Comparison of ENCODE assay signal across 8 mouse cellular contexts in the genomic region with DNA sequence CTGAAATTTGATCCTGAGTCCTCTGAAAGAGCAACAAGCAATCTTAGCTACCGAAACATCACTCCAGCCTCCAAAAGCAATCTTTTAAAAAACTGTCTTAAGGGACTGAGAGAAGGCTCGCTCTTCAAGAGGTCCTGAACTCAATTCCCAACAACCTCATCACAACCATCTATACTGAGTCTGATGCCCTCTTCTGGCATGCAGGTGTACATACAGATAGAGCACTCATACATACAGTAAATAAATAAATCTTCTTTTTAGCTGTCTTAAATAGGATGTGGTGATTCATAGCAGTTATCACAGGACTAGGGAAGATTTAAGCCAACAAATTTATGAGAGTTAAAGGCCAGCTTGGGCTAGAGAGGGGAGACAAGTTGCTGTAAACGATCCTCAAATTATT. TPM values are rescaled to one million over a fixed set of nuclear protein-coding genes. Genes with fewer than 3 reads are reported as not detected.
DNase-seq lines count a peak whose midpoint lies in the region; ATAC-seq and TF ChIP-seq lines count a peak whose summit lies in the region.

No protein-coding gene starts in this region.

- ATAC-seq in megakaryocyte, adult 5-6 weeks (ENCODE audit: poor library complexity, severe bottlenecking): no peak
- no peak for ATAC-seq in hindbrain, postnatal 0 days
- no peak for ATAC-seq in neural tube, embryonic 12.5 days (ENCODE audit: low FRiP score, low read depth)

- no peak overlapping the region for H3K27ac ChIP-seq in hindbrain, postnatal 0 days
- H3K27ac ChIP-seq in neural tube, embryonic 12.5 days: no peak overlapping the region

- H3K36me3 ChIP-seq in megakaryocyte, embryonic 14.5 days (replicated peaks; ENCODE audit: low read length): peaks cover 30% of the 10 kb centered on the region
- peaks cover 13% of the 10 kb centered on the region; the same call in 1 of the 2 replicates for H3K36me3 ChIP-seq in hindbrain, postnatal 0 days (ENCODE audit: insufficient read depth, low read length)
- H3K36me3 ChIP-seq in neural tube, embryonic 12.5 days: peaks cover 27% of the 10 kb centered on the region

- peak overlapping the region; percentile 82 for H3K4me2 ChIP-seq in hindbrain, postnatal 0 days (ENCODE audit: low read depth, low read length)
- peak overlapping the region; percentile 94 for H3K4me2 ChIP-seq in neural tube, embryonic 12.5 days (replicated peaks)

- H3K4me1 ChIP-seq in megakaryocyte, embryonic 14.5 days: peaks cover 28% of the 10 kb centered on the region
- H3K4me1 ChIP-seq in hindbrain, postnatal 0 days (ENCODE audit: insufficient read depth, low read length): no peaks in the 10 kb centered on the region
- H3K4me1 ChIP-seq in neural tube, embryonic 12.5 days: 0 out of 2 replicates have a peak, but pooled peaks cover 9% of the 10 kb centered on the region

- no peaks in the 10 kb centered on the region for H3K27me3 ChIP-seq in megakaryocyte, embryonic 14.5 days (replicated peaks)
- no peaks in the 10 kb centered on the region for H3K27me3 ChIP-seq in hindbrain, postnatal 0 days (ENCODE audit: insufficient read depth, low read length)
- H3K27me3 ChIP-seq in neural tube, embryonic 12.5 days (replicated peaks): no peaks in the 10 kb centered on the region

- no peaks in the 10 kb centered on the region for H3K9me3 ChIP-seq in megakaryocyte, embryonic 14.5 days
- H3K9me3 ChIP-seq in hindbrain, postnatal 0 days (ENCODE audit: low read length): no peaks in the 10 kb centered on the region
- H3K9me3 ChIP-seq in neural tube, embryonic 12.5 days: no peaks in the 10 kb centered on the region

- WGBS in hindbrain, postnatal 0 days: 54% methylated on average over 3 of the region's 3 CpGs
- WGBS in neural tube, embryonic 12.5 days: 49% methylated on average over 3 of the region's 3 CpGs

- intact Hi-C loops in left cerebral cortex, postnatal 36 days (cut with DNase I): no loop called here

- peak overlapping the region; percentile 100 for H3K4me3 ChIP-seq in megakaryocyte, embryonic 14.5 days (replicated peaks)
- H3K4me3 ChIP-seq in hindbrain, postnatal 0 days (ENCODE audit: low read length): peak overlapping the region; percentile 96
- peak overlapping the region; percentile 96 for H3K4me3 ChIP-seq in neural tube, embryonic 12.5 days

- DNase-seq in c-Kit-negative CD71-positive TER-119-positive erythroid progenitor cells, embryonic 14.5 days (ENCODE audit: low read depth, low spot score): peak; percentile 28
- DNase-seq in hindbrain, postnatal 0 days (ENCODE audit: low spot score): peak; percentile 18
- DNase-seq in thymus, postnatal 10 days (ENCODE audit: low spot score in 2 of 2): no peak
- DNase-seq in left cerebral cortex, postnatal 36 days (ENCODE audit: low spot score in 2 of 2): no peak
- DNase-seq in urinary bladder, postnatal 10 days (ENCODE audit: low spot score): no peak

- TF ChIP-seq CTCF in hindbrain, postnatal 0 days (IDR thresholded peaks at IDR 0.05; ENCODE audit: low read depth): peak; percentile 54

- peak overlapping the region; percentile 95; the same call in 1 of the 2 replicates for H3K9ac ChIP-seq in hindbrain, postnatal 0 days (replicated peaks; ENCODE audit: low read length)
- peak overlapping the region; percentile 92 for H3K9ac ChIP-seq in neural tube, embryonic 12.5 days

RNA-seq across cellular contexts. Expression of a gene that starts 0.8 kb away (rescaled TPM):
- 4.0 and 6.7 TPM in 2 replicates for polyA plus RNA-seq in megakaryocyte, embryonic 14.5 days (2012; ENCODE audit: insufficient read depth, low replicate concordance)
- total RNA-seq in megakaryocyte, adult 5-6 weeks (2015): 26.1 and 30.6 TPM in 2 replicates
- total RNA-seq in megakaryocyte, adult 5-6 weeks (2017): 33.9 and 37.0 TPM in 2 replicates
- 37.6 and 42.7 TPM in 2 replicates for total RNA-seq in hindbrain, postnatal 0 days (2014; rRNA removed)
- 61.6 and 65.7 TPM in 2 replicates for polyA plus RNA-seq in hindbrain, postnatal 0 days (2015; fragmentation: Nextera tagmentation; extraction: Ambion mirVana)
- polyA plus RNA-seq in neural tube, embryonic 12.5 days (2016; fragmentation: Nextera tagmentation; extraction: Ambion mirVana): 66.2 and 77.8 TPM in 2 replicates
- total RNA-seq in left cerebral cortex, postnatal 36 days (2021): 10 to 100 TPM; 20.2 to 24.1 TPM

RNA-seq across cellular contexts. Expression of a gene that starts 26.2 kb away (rescaled TPM):
- 1.3 and 8.8 TPM in 2 replicates for polyA plus RNA-seq in megakaryocyte, embryonic 14.5 days (2012; ENCODE audit: insufficient read depth, low replicate concordance)
- total RNA-seq in megakaryocyte, adult 5-6 weeks (2015): 111 and 115 TPM in 2 replicates
- total RNA-seq in megakaryocyte, adult 5-6 weeks (2017): 121 and 126 TPM in 2 replicates
- 108 and 118 TPM in 2 replicates for total RNA-seq in hindbrain, postnatal 0 days (2014; rRNA removed)
- polyA plus RNA-seq in hindbrain, postnatal 0 days (2015; fragmentation: Nextera tagmentation; extraction: Ambion mirVana): 123 and 127 TPM in 2 replicates
- 219 and 231 TPM in 2 replicates for polyA plus RNA-seq in neural tube, embryonic 12.5 days (2016; fragmentation: Nextera tagmentation; extraction: Ambion mirVana)
- 10 to 100 TPM; 88.9 to 89.2 TPM for total RNA-seq in left cerebral cortex, postnatal 36 days (2021)

RNA-seq across cellular contexts. Expression of a gene that starts 34.5 kb away (rescaled TPM):
- 1,962 and 3,728 TPM in 2 replicates for polyA plus RNA-seq in megakaryocyte, embryonic 14.5 days (2012; ENCODE audit: insufficient read depth, low replicate concordance)
- total RNA-seq in megakaryocyte, adult 5-6 weeks (2015): 345 and 348 TPM in 2 replicates
- 393 and 429 TPM in 2 replicates for total RNA-seq in megakaryocyte, adult 5-6 weeks (2017)
- 389 and 393 TPM in 2 replicates for total RNA-seq in hindbrain, postnatal 0 days (2014; rRNA removed)
- 413 and 448 TPM in 2 replicates for polyA plus RNA-seq in hindbrain, postnatal 0 days (2015; fragmentation: Nextera tagmentation; extraction: Ambion mirVana)
- 273 and 294 TPM in 2 replicates for polyA plus RNA-seq in neural tube, embryonic 12.5 days (2016; fragmentation: Nextera tagmentation; extraction: Ambion mirVana)
- 100 to 1,000 TPM; 657 to 689 TPM for total RNA-seq in left cerebral cortex, postnatal 36 days (2021)

RNA-seq across cellular contexts. Expression of a gene that starts 55.2 kb away (rescaled TPM):
- not detected in 2 replicates for polyA plus RNA-seq in megakaryocyte, embryonic 14.5 days (2012; ENCODE audit: insufficient read depth, low replicate concordance)
- not detected in 2 replicates for total RNA-seq in megakaryocyte, adult 5-6 weeks (2015)
- not detected in 2 replicates for total RNA-seq in megakaryocyte, adult 5-6 weeks (2017)
- not detected in 2 replicates for total RNA-seq in hindbrain, postnatal 0 days (2014; rRNA removed)
- polyA plus RNA-seq in hindbrain, postnatal 0 days (2015; fragmentation: Nextera tagmentation; extraction: Ambion mirVana): not detected in 2 replicates
- polyA plus RNA-seq in neural tube, embryonic 12.5 days (2016; fragmentation: Nextera tagmentation; extraction: Ambion mirVana): 0.83 TPM in 1 of 2 replicates, not detected in the other
- total RNA-seq in left cerebral cortex, postnatal 36 days (2021): not detected

Comparison
In these comparisons a context has a peak if more than half of its experiments do, and no peak if none do; other contexts are left out.
1. DNase-seq: peak in c-Kit-negative CD71-positive TER-119-positive erythroid progenitor cells, embryonic 14.5 days (single experiment) and hindbrain, postnatal 0 days (single experiment); none in thymus, postnatal 10 days (0 of 2), left cerebral cortex, postnatal 36 days (0 of 2) and urinary bladder, postnatal 10 days (single experiment).
2. Peak in every context shown above with its lines, with median percentiles within 50 percentile points of each other: H3K4me3 ChIP-seq.